Mouse (Mus musculus): ENCODE measurements around the gene Ccnd1. TPM values are rescaled to one million over a fixed set of nuclear protein-coding genes. Genes with fewer than 3 reads are reported as not detected.
A peak's percentile ranks its signal among the peaks of the same experiment; 100 is the strongest.
"Not testable (repeated sequence)": the region's sequence is repeated elsewhere in the genome, so short reads cannot be mapped to it uniquely, and the experiment has no call there.

The Ccnd1 gene
- polyA plus RNA-seq, 2 experiments, result 110 to 127 TPM

GRCm38 (mm10) chr7:144891863-144892262 is 47.9 kb downstream of the Ccnd1 start:
- H3K27ac ChIP-seq (replicated peaks; ENCODE audit: low read depth, low read length), result no peak overlapping the region
- DNase-seq (ENCODE audit: low spot score) (no peak), ATAC-seq (ENCODE audit: low FRiP score, low read depth) (no peak)
- TF ChIP-seq POLR2A (IDR thresholded peaks at IDR 0.05; ENCODE audit: borderline replicate concordance, extremely low read depth, insufficient read depth, insufficient read length), result no peak
- H3K4me3 ChIP-seq (replicated peaks; ENCODE audit: low read length), result no peak overlapping the region
- no peaks in the 10 kb centered on the region for H3K36me3 ChIP-seq (ENCODE audit: control insufficient read depth, insufficient read depth, low read length)
- H3K4me2 ChIP-seq (replicated peaks; ENCODE audit: low read depth, low read length, severe bottlenecking), result no peak overlapping the region
- H3K4me1 ChIP-seq (ENCODE audit: control insufficient read depth, insufficient read depth, low read length), result peaks cover 8% of the 10 kb centered on the region
- no peaks in the 10 kb centered on the region for H3K9me3 ChIP-seq (ENCODE audit: control insufficient read depth, low read length)
- no peak overlapping the region for H3K9ac ChIP-seq (ENCODE audit: low read depth, low read length, severe bottlenecking)
- WGBS, result 61% methylated on average over 2 of the region's 2 CpGs
- H3K27me3 ChIP-seq (ENCODE audit: control insufficient read depth, insufficient read depth, low read length), result peaks cover 24% of the 10 kb centered on the region

- H3K9me3 ChIP-seq (ENCODE audit: control insufficient read depth, low read length); H3K36me3 ChIP-seq (ENCODE audit: control insufficient read depth, insufficient read depth, low read length); ATAC-seq (ENCODE audit: low FRiP score, low read depth); H3K9ac ChIP-seq (ENCODE audit: low read depth, low read length, severe bottlenecking); H3K4me3 ChIP-seq (replicated peaks; ENCODE audit: low read length); H3K4me2 ChIP-seq (replicated peaks; ENCODE audit: low read depth, low read length, severe bottlenecking); H3K27ac ChIP-seq (replicated peaks; ENCODE audit: low read depth, low read length); DNase-seq (ENCODE audit: low spot score); H3K4me1 ChIP-seq (ENCODE audit: control insufficient read depth, insufficient read depth, low read length): not testable (repeated sequence)
- 100% methylated on average over 1 of the region's 1 CpGs for WGBS
- peaks cover 12% of the 10 kb centered on the region for H3K27me3 ChIP-seq (ENCODE audit: control insufficient read depth, insufficient read depth, low read length)
Observed at GRCm38 (mm10) chr7:144890661-144891060, 49.1 kb downstream of the Ccnd1 start.

- DNase-seq (ENCODE audit: low spot score) (no peak), ATAC-seq (ENCODE audit: low FRiP score, low read depth) (no peak)
- 0 out of 2 replicates have a peak, but pooled peaks cover 2% of the 10 kb centered on the region for H3K4me1 ChIP-seq (ENCODE audit: control insufficient read depth, insufficient read depth, low read length)
- H3K9me3 ChIP-seq (ENCODE audit: control insufficient read depth, low read length), result no peaks in the 10 kb centered on the region
- H3K36me3 ChIP-seq (ENCODE audit: control insufficient read depth, insufficient read depth, low read length), result no peaks in the 10 kb centered on the region
- no peak overlapping the region for H3K4me2 ChIP-seq (replicated peaks; ENCODE audit: low read depth, low read length, severe bottlenecking)
- no peak overlapping the region for H3K4me3 ChIP-seq (replicated peaks; ENCODE audit: low read length)
- WGBS, result 5% methylated on average over 18 of the region's 18 CpGs
- TF ChIP-seq POLR2A (IDR thresholded peaks at IDR 0.05; ENCODE audit: borderline replicate concordance, extremely low read depth, insufficient read depth, insufficient read length), result no peak
- no peak overlapping the region for H3K9ac ChIP-seq (ENCODE audit: low read depth, low read length, severe bottlenecking)
- H3K27ac ChIP-seq (replicated peaks; ENCODE audit: low read depth, low read length), result no peak overlapping the region
- H3K27me3 ChIP-seq (ENCODE audit: control insufficient read depth, insufficient read depth, low read length), result no peaks in the 10 kb centered on the region
Observed at GRCm38 (mm10) chr7:144888564-144889299, 51.0 kb downstream of the Ccnd1 start.

GRCm38 (mm10) chr7:144887672-144888071 is 52.1 kb downstream of the Ccnd1 start:
- DNase-seq (ENCODE audit: low spot score), result no peak
- WGBS, result 77% methylated on average over 2 of the region's 2 CpGs

GRCm38 (mm10) chr7:144883106-144883505 is 56.6 kb downstream of the Ccnd1 start:
- WGBS, result 5% methylated on average over 2 of the region's 2 CpGs
- H3K9ac ChIP-seq (ENCODE audit: low read depth, low read length, severe bottlenecking), result no peak overlapping the region
- H3K4me2 ChIP-seq (replicated peaks; ENCODE audit: low read depth, low read length, severe bottlenecking), result no peak overlapping the region
- peak; percentile 70 for ATAC-seq (ENCODE audit: low FRiP score, low read depth)
- no peaks in the 10 kb centered on the region for H3K4me1 ChIP-seq (ENCODE audit: control insufficient read depth, insufficient read depth, low read length)
- H3K27ac ChIP-seq (replicated peaks; ENCODE audit: low read depth, low read length), result no peak overlapping the region
- H3K4me3 ChIP-seq (replicated peaks; ENCODE audit: low read length), result no peak overlapping the region
- no peaks in the 10 kb centered on the region for H3K36me3 ChIP-seq (ENCODE audit: control insufficient read depth, insufficient read depth, low read length)
- H3K27me3 ChIP-seq (ENCODE audit: control insufficient read depth, insufficient read depth, low read length), result no peaks in the 10 kb centered on the region
- no peaks in the 10 kb centered on the region for H3K9me3 ChIP-seq (ENCODE audit: control insufficient read depth, low read length)
- peak; percentile 83 for DNase-seq (ENCODE audit: low spot score)
- TF ChIP-seq POLR2A (IDR thresholded peaks at IDR 0.05; ENCODE audit: borderline replicate concordance, extremely low read depth, insufficient read depth, insufficient read length), result no peak

More at GRCm38 (mm10) chr7:144887672-144888071, 52.1 kb downstream of the Ccnd1 start:
- H3K27me3 ChIP-seq (ENCODE audit: control insufficient read depth, insufficient read depth, low read length), result no peaks in the 10 kb centered on the region
- ATAC-seq (ENCODE audit: low FRiP score, low read depth), result no peak
- 0 out of 2 replicates have a peak, but pooled peaks cover 2% of the 10 kb centered on the region for H3K4me1 ChIP-seq (ENCODE audit: control insufficient read depth, insufficient read depth, low read length)
- H3K4me2 ChIP-seq (replicated peaks; ENCODE audit: low read depth, low read length, severe bottlenecking), result no peak overlapping the region
- TF ChIP-seq POLR2A (IDR thresholded peaks at IDR 0.05; ENCODE audit: borderline replicate concordance, extremely low read depth, insufficient read depth, insufficient read length), result no peak
- H3K27ac ChIP-seq (replicated peaks; ENCODE audit: low read depth, low read length), result no peak overlapping the region
- H3K4me3 ChIP-seq (replicated peaks; ENCODE audit: low read length), result no peak overlapping the region
- no peaks in the 10 kb centered on the region for H3K9me3 ChIP-seq (ENCODE audit: control insufficient read depth, low read length)
- no peak overlapping the region for H3K9ac ChIP-seq (ENCODE audit: low read depth, low read length, severe bottlenecking)
- no peaks in the 10 kb centered on the region for H3K36me3 ChIP-seq (ENCODE audit: control insufficient read depth, insufficient read depth, low read length)

Other genes with a start within 250 kb of the Ccnd1 start
- gene Ano1, start 188.0 kb downstream of the Ccnd1 start, polyA plus RNA-seq (2012; rRNA removed), result 11.5 and 13.6 TPM in 2 replicates
- 7.5 and 8.9 TPM in 2 replicates for gene Ano1, start 188.0 kb downstream of the Ccnd1 start, polyA plus RNA-seq (2014; fragmentation: Nextera tagmentation; extraction: Ambion mirVana)
- gene Fgf3, start 101.8 kb downstream of the Ccnd1 start, polyA plus RNA-seq (2012; rRNA removed), result 0.20 and 0.64 TPM in 2 replicates
- 0.17 and 0.32 TPM in 2 replicates for gene Fgf3, start 101.8 kb downstream of the Ccnd1 start, polyA plus RNA-seq (2014; fragmentation: Nextera tagmentation; extraction: Ambion mirVana)
- gene Fgf4, start 92.6 kb downstream of the Ccnd1 start, polyA plus RNA-seq (2012; rRNA removed), result 0.57 and 0.67 TPM in 2 replicates
- gene Fgf4, start 92.6 kb downstream of the Ccnd1 start, polyA plus RNA-seq (2014; fragmentation: Nextera tagmentation; extraction: Ambion mirVana), result 0.91 and 1.5 TPM in 2 replicates
- gene Fgf15, start 43.4 kb downstream of the Ccnd1 start, polyA plus RNA-seq (2012; rRNA removed), result 0.13 TPM in 1 of 2 replicates, not detected in the other
- gene Fgf15, start 43.4 kb downstream of the Ccnd1 start, polyA plus RNA-seq (2014; fragmentation: Nextera tagmentation; extraction: Ambion mirVana), result not detected in 2 replicates
- 24.9 and 46.5 TPM in 2 replicates for gene LTO1, start 24.8 kb downstream of the Ccnd1 start, polyA plus RNA-seq (2012; rRNA removed)
- gene LTO1, start 24.8 kb downstream of the Ccnd1 start, polyA plus RNA-seq (2014; fragmentation: Nextera tagmentation; extraction: Ambion mirVana), result 22.0 and 26.2 TPM in 2 replicates